Mouse (Mus musculus) limb, embryonic 13.5 days (tissue): ENCODE data around the gene Sh2b1. TPM values are rescaled to one million over a fixed set of nuclear protein-coding genes. Genes with fewer than 3 reads are reported as not detected.
A peak's percentile ranks its signal among the peaks of the same experiment; 100 is the strongest.

Experiments
- ATAC-seq: fragments of 200-750 bp; cut with Nextera tagmentation; 2 replicates; pipeline ENCODE4 v1.8.0; 2017; ENCODE audit warnings: low read depth, moderate number of reproducible peaks, moderate TSS enrichment; ENCODE audit not compliant: low FRiP score
- H3K27ac ChIP-seq: fragments of 300-500 bp; sonication (generic); 2 replicates; pipeline ENCODE4 v1.5.1; 2015; ENCODE audit warnings: inconsistent platforms, mild to moderate bottlenecking, moderate library complexity
- H3K27me3 ChIP-seq: fragments of 300-500 bp; sonication (generic); 2 replicates; pipeline ENCODE4 v1.6.1; 2015; ENCODE audit warnings: mild to moderate bottlenecking, inconsistent platforms
- H3K36me3 ChIP-seq: fragments of 300-500 bp; sonication (generic); 2 replicates; pipeline ENCODE4 v1.6.1; 2015; ENCODE audit warnings: inconsistent platforms, mild to moderate bottlenecking, moderate library complexity
- H3K4me1 ChIP-seq: fragments of 300-500 bp; sonication (generic); 2 replicates; pipeline ENCODE4 v1.6.1; 2015; ENCODE audit warnings: inconsistent platforms
- H3K4me2 ChIP-seq: fragments of 300-500 bp; sonication (generic); replicated peaks from 2 replicates; pipeline ENCODE4 v1.6.1; 2015; ENCODE audit warnings: inconsistent platforms, mild to moderate bottlenecking, moderate library complexity
- H3K4me3 ChIP-seq: fragments of 300-500 bp; sonication (generic); 2 replicates; pipeline ENCODE4 v1.5.1; 2015; ENCODE audit warnings: moderate library complexity, mild to moderate bottlenecking, inconsistent platforms
- H3K9ac ChIP-seq: fragments of 300-500 bp; sonication (generic); 2 replicates; pipeline ENCODE4 v1.6.1; 2015; ENCODE audit warnings: mild to moderate bottlenecking, inconsistent platforms
- H3K9me3 ChIP-seq: fragments of 300-500 bp; sonication (generic); 2 replicates; pipeline ENCODE4 v1.6.1; 2016; ENCODE audit warnings: inconsistent platforms
- WGBS: fragments of 180-500 bp; shearing (Covaris S2); methylation state at CpG from one replicate; pipeline ENCODE4 v1.1.7; 2015; 5-methylcytosine and 5-hydroxymethylcytosine counted together
- polyA plus RNA-seq: library from polyadenylated mRNA; unstranded; fragments of >200 nt; fragmentation: Nextera tagmentation; extraction: Ambion mirVana; gene quantifications from 2 replicates; pipeline ENCODE4 v1.2.1, GENCODE M21; 2015

Gene Sh2b1
- polyA plus RNA-seq, 1 experiment from 2014 or later: 61.4 TPM

GRCm38 (mm10) chr7:126472713-126473112 lies 2.5 kb downstream of the Sh2b1 start:
- Histone ChIP-seq H3K27me3 (no peaks in the 10 kb centered on the region), H3K4me2 (no peak overlapping the region), H3K9me3 (no peaks in the 10 kb centered on the region), H3K4me3 (no peak overlapping the region), H3K36me3 (peaks cover 53% of the 10 kb centered on the region), H3K27ac (no peak overlapping the region), H3K9ac (no peak overlapping the region), H3K4me1 (peaks cover 22% of the 10 kb centered on the region)
- ATAC-seq: no peak
- 92% methylated on average over 16 of the region's 16 CpGs for WGBS

- H3K36me3 ChIP-seq: peaks cover 57% of the 10 kb centered on the region
- WGBS: 86% methylated on average over 13 of the region's 13 CpGs
- no peak for ATAC-seq
Observed at GRCm38 (mm10) chr7:126472306-126472705, 2.9 kb downstream of the Sh2b1 start.

GRCm38 (mm10) chr7:126471853-126472252 lies 3.4 kb downstream of the Sh2b1 start:
- peaks cover 62% of the 10 kb centered on the region for H3K36me3 ChIP-seq

More at GRCm38 (mm10) chr7:126472306-126472705, 2.9 kb downstream of the Sh2b1 start:
- Histone ChIP-seq H3K4me2 (no peak overlapping the region), H3K4me3 (no peak overlapping the region), H3K9ac (no peak overlapping the region), H3K4me1 (peaks cover 22% of the 10 kb centered on the region), H3K27me3 (no peaks in the 10 kb centered on the region), H3K27ac (no peak overlapping the region), H3K9me3 (no peaks in the 10 kb centered on the region)

GRCm38 (mm10) chr7:126471361-126471760 lies 3.9 kb downstream of the Sh2b1 start:
- Histone ChIP-seq H3K4me1 (peaks cover 25% of the 10 kb centered on the region), H3K9me3 (no peaks in the 10 kb centered on the region), H3K36me3 (peaks cover 67% of the 10 kb centered on the region), H3K9ac (no peak overlapping the region), H3K4me3 (no peak overlapping the region), H3K27me3 (no peaks in the 10 kb centered on the region), H3K4me2 (no peak overlapping the region), H3K27ac (no peak overlapping the region)
- no peak for ATAC-seq
- 88% methylated on average over 5 of the region's 5 CpGs for WGBS

More at GRCm38 (mm10) chr7:126471853-126472252, 3.4 kb downstream of the Sh2b1 start:
- Histone ChIP-seq H3K4me3 (no peak overlapping the region), H3K9me3 (no peaks in the 10 kb centered on the region), H3K27ac (no peak overlapping the region), H3K4me1 (peaks cover 22% of the 10 kb centered on the region), H3K4me2 (no peak overlapping the region), H3K27me3 (no peaks in the 10 kb centered on the region), H3K9ac (no peak overlapping the region)
- WGBS: 90% methylated on average over 4 of the region's 4 CpGs
- ATAC-seq: no peak

DNA sequence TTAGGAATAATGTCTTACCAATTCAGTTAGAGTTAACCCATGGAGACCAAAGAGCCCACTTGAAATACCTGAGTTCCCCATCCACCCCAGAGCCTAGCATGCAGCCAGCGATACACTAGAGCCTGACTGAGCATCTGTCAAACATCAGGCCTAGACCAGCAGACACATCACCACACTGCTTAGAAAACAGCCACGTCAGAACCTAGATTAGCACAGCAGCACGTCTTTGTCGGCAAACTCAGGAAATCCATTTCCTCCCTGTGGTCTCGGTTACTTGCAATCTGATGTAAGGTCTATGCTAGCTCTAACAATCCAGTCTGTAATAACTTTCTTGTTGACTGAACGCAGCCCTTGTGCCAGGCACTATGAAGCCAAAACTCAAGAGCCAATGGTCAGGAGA lies 5.1 kb downstream of the Sh2b1 start:
- Histone ChIP-seq H3K9me3 (no peaks in the 10 kb centered on the region), H3K27me3 (no peaks in the 10 kb centered on the region), H3K36me3 (peaks cover 71% of the 10 kb centered on the region), H3K4me1 (peaks cover 22% of the 10 kb centered on the region), H3K4me2 (no peak overlapping the region), H3K9ac (no peak overlapping the region), H3K4me3 (no peak overlapping the region), H3K27ac (no peak overlapping the region)
- no peak for ATAC-seq
- WGBS: 82% methylated on average over 6 of the region's 6 CpGs

DNA sequence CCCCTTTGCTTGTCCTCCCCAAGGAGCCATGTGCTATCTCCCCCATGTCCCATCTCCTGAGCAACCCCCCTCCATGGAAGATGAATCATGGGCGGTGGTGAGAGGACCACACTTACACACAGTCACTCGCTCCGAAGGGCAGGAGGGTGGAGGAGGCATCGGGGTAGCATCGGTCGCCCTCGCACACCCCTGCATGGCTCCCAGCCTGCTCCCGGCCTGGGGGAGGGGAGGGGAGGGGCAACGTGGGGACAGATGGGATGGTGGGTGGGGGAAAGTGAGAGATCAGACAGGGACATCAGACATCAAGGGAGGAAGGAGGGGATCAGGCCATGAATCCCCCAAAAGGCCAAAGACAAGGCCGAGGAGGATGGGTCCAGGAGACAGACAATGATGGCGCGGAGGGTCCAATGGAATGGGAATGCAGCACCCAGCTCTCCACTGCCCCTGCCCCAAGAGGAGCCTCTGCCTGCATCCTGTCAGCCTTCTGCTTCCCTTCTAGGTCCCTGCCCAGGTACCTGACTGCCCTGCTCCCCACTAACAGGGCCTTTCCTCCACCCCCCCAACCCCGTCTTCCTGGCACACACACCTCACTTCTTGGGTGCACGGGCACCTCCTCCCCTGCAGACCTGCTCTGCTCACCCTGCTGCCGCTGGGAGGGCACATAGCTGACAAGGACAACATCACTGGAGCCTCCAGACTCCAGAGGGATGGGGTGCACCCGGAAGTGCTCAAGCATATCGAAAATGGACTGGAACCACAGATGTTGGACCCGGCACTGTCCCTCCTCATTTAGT lies 7.2 kb downstream of the Sh2b1 start:
- no peaks in the 10 kb centered on the region for H3K27me3 ChIP-seq
- no peak overlapping the region for H3K4me3 ChIP-seq
- H3K36me3 ChIP-seq: peaks cover 70% of the 10 kb centered on the region
- H3K27ac ChIP-seq: no peak overlapping the region
- no peaks in the 10 kb centered on the region for H3K9me3 ChIP-seq
- no peak overlapping the region for H3K9ac ChIP-seq
- WGBS: 88% methylated on average over 18 of the region's 18 CpGs
- peaks cover 27% of the 10 kb centered on the region for H3K4me1 ChIP-seq
- ATAC-seq: no peak
- no peak overlapping the region for H3K4me2 ChIP-seq

GRCm38 (mm10) chr7:126467271-126467670 lies 8.0 kb downstream of the Sh2b1 start:
- no peaks in the 10 kb centered on the region for H3K27me3 ChIP-seq
- H3K4me2 ChIP-seq: no peak overlapping the region
- peaks cover 31% of the 10 kb centered on the region for H3K4me1 ChIP-seq
- H3K9me3 ChIP-seq: no peaks in the 10 kb centered on the region
- whole genome bisulfite sequencing: 72% methylated on average over 5 of the region's 5 CpGs
- H3K36me3 ChIP-seq: peaks cover 63% of the 10 kb centered on the region
- H3K27ac ChIP-seq: no peak overlapping the region
- H3K4me3 ChIP-seq: no peak overlapping the region
- no peak overlapping the region for H3K9ac ChIP-seq
- no peak for ATAC-seq

DNA sequence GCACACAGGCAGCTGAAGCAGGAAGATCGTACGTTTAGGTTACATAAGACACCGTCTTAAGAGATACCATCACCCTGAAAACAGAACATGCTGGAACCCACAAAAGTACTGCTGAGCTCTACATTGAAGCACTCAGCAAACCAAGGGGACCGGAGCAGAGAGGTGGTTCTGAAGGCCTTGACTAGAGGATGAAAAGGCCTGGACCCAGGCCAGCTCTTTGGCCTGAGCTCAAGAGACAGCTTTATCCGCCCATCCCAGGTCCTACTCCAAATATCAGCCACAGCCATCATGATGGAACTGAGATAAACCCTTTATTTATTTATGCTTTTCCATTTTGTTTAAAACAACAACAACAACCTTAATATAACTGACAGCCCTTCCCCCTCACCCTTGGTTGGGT lies 8.5 kb downstream of the Sh2b1 start:
- no peak for ATAC-seq
- no peaks in the 10 kb centered on the region for H3K9me3 ChIP-seq
- no peak overlapping the region for H3K9ac ChIP-seq
- H3K4me3 ChIP-seq: no peak overlapping the region
- H3K27me3 ChIP-seq: no peaks in the 10 kb centered on the region
- no peak overlapping the region for H3K4me2 ChIP-seq
- 0 out of 2 replicates have a peak overlapping the region, but pooled peaks have one; percentile 39 for H3K27ac ChIP-seq
- H3K4me1 ChIP-seq: peaks cover 31% of the 10 kb centered on the region
- 93% methylated on average over 5 of the region's 5 CpGs for WGBS
- H3K36me3 ChIP-seq: peaks cover 57% of the 10 kb centered on the region

DNA sequence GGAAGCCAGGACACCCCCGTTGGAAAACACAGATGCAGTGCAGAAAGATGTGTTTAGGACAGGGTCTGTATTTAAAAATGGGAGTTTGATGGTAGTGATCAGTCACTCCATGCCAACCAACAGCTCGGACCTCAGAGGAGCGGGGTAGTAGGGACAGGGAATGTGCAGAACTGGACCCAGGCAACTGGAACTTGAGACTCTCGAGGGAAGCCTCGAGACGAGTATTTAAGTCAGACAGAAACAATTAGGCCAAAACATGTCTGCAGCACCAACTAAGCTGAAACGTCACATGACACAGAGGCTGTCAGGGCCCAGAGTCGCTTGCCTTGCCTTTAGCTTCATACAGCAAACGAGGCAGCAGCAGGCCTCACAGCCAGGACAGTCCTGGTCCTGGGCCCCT lies 9.1 kb downstream of the Sh2b1 start:
- Histone ChIP-seq H3K27me3 (no peaks in the 10 kb centered on the region), H3K9ac (no peak overlapping the region), H3K4me2 (no peak overlapping the region), H3K4me1 (peaks cover 32% of the 10 kb centered on the region), H3K9me3 (no peaks in the 10 kb centered on the region), H3K36me3 (peaks cover 51% of the 10 kb centered on the region), H3K4me3 (no peak overlapping the region), H3K27ac (0 out of 2 replicates have a peak overlapping the region, but pooled peaks have one; percentile 39)
- WGBS: 60% methylated on average over 9 of the region's 9 CpGs
- no peak for ATAC-seq

- Histone ChIP-seq H3K36me3 (peaks cover 45% of the 10 kb centered on the region), H3K27ac (peak overlapping the region; percentile 53; the same call in 1 of the 2 replicates), H3K27me3 (no peaks in the 10 kb centered on the region), H3K4me1 (peaks cover 39% of the 10 kb centered on the region), H3K4me3 (no peak overlapping the region), H3K9ac (no peak overlapping the region), H3K4me2 (no peak overlapping the region), H3K9me3 (no peaks in the 10 kb centered on the region)
- peak; percentile 52; the same call in 1 of the 2 replicates for ATAC-seq
- WGBS: 47% methylated on average over 7 of the region's 7 CpGs
Observed at GRCm38 (mm10) chr7:126465246-126466030, 9.8 kb downstream of the Sh2b1 start.

GRCm38 (mm10) chr7:126464836-126465235 lies 10.4 kb downstream of the Sh2b1 start:
- Histone ChIP-seq H3K4me2 (no peak overlapping the region), H3K27me3 (no peaks in the 10 kb centered on the region), H3K27ac (peak overlapping the region; percentile 53; the same call in 1 of the 2 replicates), H3K36me3 (peaks cover 39% of the 10 kb centered on the region), H3K4me1 (peaks cover 40% of the 10 kb centered on the region), H3K9ac (no peak overlapping the region), H3K9me3 (no peaks in the 10 kb centered on the region), H3K4me3 (no peak overlapping the region)
- no peak for ATAC-seq
- 33% methylated on average over 5 of the region's 5 CpGs for WGBS

GRCm38 (mm10) chr7:126464121-126464520 lies 11.1 kb downstream of the Sh2b1 start:
- peak overlapping the region; percentile 25; the same call in 1 of the 2 replicates for H3K9ac ChIP-seq
- WGBS: 50% methylated on average over 4 of the region's 4 CpGs
- ATAC-seq: 0 out of 2 replicates have a peak, but pooled peaks have one; percentile 5
- H3K27ac ChIP-seq: peak overlapping the region; percentile 15; the same call in 1 of the 2 replicates
- 0 out of 2 replicates have a peak overlapping the region, but pooled peaks have one; percentile 1 for H3K4me2 ChIP-seq
- no peak overlapping the region for H3K4me3 ChIP-seq
- H3K36me3 ChIP-seq: peaks cover 32% of the 10 kb centered on the region
- no peaks in the 10 kb centered on the region for H3K9me3 ChIP-seq
- H3K27me3 ChIP-seq: no peaks in the 10 kb centered on the region
- peaks cover 40% of the 10 kb centered on the region for H3K4me1 ChIP-seq
